Mouse (Mus musculus) G1E (cell line): ENCODE data around the gene Olfr516. TPM values are rescaled to one million over a fixed set of nuclear protein-coding genes. Genes with fewer than 3 reads are reported as not detected.
"Not testable (repeated sequence)": the region's sequence is repeated elsewhere in the genome, so short reads cannot be mapped to it uniquely, and the experiment has no call there.

Experiments
- ATAC-seq: 2 replicates; pipeline ENCODE4 v1.8.0; 2016; ENCODE audit warnings: mild to moderate bottlenecking; ENCODE audit not compliant: insufficient number of reproducible peaks, poor library complexity, low FRiP score, severe bottlenecking; ENCODE audit errors: extremely low read depth
- DNase-seq: peaks from one replicate; pipeline ENCODE4 v3.0.0; 2012; ENCODE audit warnings: low spot score
- H3K27me3 ChIP-seq: 2 replicates; pipeline ENCODE4 v1.6.1; 2012; ENCODE audit warnings: mild to moderate bottlenecking, low read length, inconsistent platforms; ENCODE audit not compliant: insufficient read depth
- H3K36me3 ChIP-seq: replicated peaks from 2 replicates; pipeline ENCODE3; 2012; ENCODE audit warnings: mild to moderate bottlenecking, inconsistent platforms
- H3K4me1 ChIP-seq: 2 replicates; pipeline ENCODE4 v1.6.1; 2012; ENCODE audit warnings: low read depth, low read length, inconsistent platforms, mixed read lengths; ENCODE audit not compliant: insufficient read depth
- H3K4me3 ChIP-seq: 2 replicates; pipeline ENCODE4 v1.5.1; 2012; ENCODE audit warnings: low read depth, mild to moderate bottlenecking, inconsistent platforms, low read length, moderate library complexity, mixed read lengths
- H3K9me3 ChIP-seq: replicated peaks from 2 replicates; pipeline ENCODE4 v1.6.1; 2012; ENCODE audit warnings: inconsistent platforms
- CTCF ChIP-seq: IDR thresholded peaks from 2 replicates; pipeline ENCODE4 v1.5.1; 2012; ENCODE audit warnings: low read depth, low read length, inconsistent platforms, mixed read lengths
- GATA1 ChIP-seq: IDR thresholded peaks from 2 replicates; pipeline ENCODE4 v1.6.1; 2012; ENCODE audit warnings: borderline replicate concordance, low read length, inconsistent platforms, mixed read lengths
- GATA2 ChIP-seq: IDR thresholded peaks from 2 replicates; pipeline ENCODE4 v1.6.1; 2012; ENCODE audit warnings: low read depth, low read length, inconsistent platforms, borderline replicate concordance
- POLR2AphosphoS5 ChIP-seq: IDR thresholded peaks from 2 replicates; pipeline ENCODE4 v1.6.1; 2012; ENCODE audit warnings: low read depth, low read length, inconsistent platforms; ENCODE audit not compliant: insufficient replicate concordance
- TAL1 ChIP-seq: conservative IDR thresholded peaks from 2 replicates; pipeline ENCODE4 v1.6.1; 2012; ENCODE audit warnings: low read depth, low read length, inconsistent platforms, mixed read lengths
- polyA plus RNA-seq: library from polyadenylated mRNA; stranded (reverse); fragments of >175 nt; gene quantifications from 2 replicates; pipeline ENCODE4 v1.2.3, GENCODE M21; 2012
- total RNA-seq, 2 experiments: library from RNA; stranded (forward) in 1 of 2; stranded (reverse) in 1 of 2; fragments of 200-1000 nt in 1 of 2; fragments of >200 nt in 1 of 2; fragmentation: Nextera tagmentation in 1 of 2; gene quantifications; 2 replicates each; pipeline ENCODE4 v1.2.3; 2014 to 2017

Olfr516 gene
- not detected in 2 replicates for total RNA-seq (2014; fragmentation: Nextera tagmentation)
- total RNA-seq (2017) = 0.05 and 0.12 TPM in 2 replicates
- polyA plus RNA-seq = not detected in 2 replicates

DNA sequence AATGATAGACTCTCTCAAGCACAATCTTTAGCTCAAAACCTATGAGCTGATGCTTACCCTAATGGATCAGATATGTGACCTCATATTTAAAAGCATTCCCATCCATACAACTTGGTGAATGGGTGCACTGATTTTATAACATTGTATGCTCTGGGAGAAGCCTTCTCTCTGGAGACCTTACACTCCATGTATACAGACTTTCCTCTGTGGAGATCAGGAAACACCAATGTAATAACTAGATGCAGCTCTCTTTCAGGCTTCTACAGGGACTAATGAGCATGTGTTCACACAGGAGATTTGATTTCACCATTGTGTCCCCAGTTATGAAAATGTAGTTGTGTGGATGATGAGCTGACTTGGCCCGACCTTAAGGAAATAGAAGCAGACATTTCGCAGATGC, at the start of gene Olfr516:
Olfr516 (minus strand) TSS at position 101 of the 400 bp plus-strand sequence.
- ATAC-seq (no peak), DNase-seq (no peak)
- no peak within 1 kb of the TSS for H3K4me3 ChIP-seq
- H3K9me3 ChIP-seq = no peaks in the 10 kb centered on the region
- H3K27me3 ChIP-seq = no peaks in the 10 kb centered on the region
- H3K36me3 ChIP-seq = no peaks in the 10 kb centered on the region
- no peak for TF ChIP-seq CTCF
- no peak for TF ChIP-seq POLR2AphosphoS5
- TF ChIP-seq TAL1 = no peak
- TF ChIP-seq GATA1 = no peak
- TF ChIP-seq GATA2 = no peak
- H3K4me1 ChIP-seq = no peaks in the 10 kb centered on the region

DNA sequence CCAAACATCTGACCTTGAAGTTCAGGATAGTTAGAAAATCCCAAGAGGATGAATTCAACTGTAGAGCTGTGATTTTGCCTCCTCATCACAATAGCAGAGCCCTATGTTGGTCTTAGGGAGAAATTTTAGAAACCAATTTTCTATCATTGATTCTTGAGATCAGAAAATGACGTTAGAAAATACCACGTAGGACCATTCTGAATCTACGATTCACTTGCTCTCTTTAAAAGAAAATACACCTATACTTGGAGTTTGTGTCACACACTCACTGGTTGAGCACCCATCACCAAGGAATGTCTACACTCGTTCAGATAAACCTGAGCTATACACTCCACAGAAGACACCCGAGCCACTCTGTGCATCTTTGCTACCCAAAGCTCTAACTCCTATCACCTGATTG, 44.0 kb upstream of the Olfr516 start, which contains the start of gene Olfr519:
Olfr519 (minus strand) TSS at position 101 of the 400 bp plus-strand sequence.
- Histone ChIP-seq H3K4me3 (no peak within 1 kb of the TSS), H3K4me1 (no peaks in the 10 kb centered on the region), H3K36me3 (no peaks in the 10 kb centered on the region), H3K9me3 (no peaks in the 10 kb centered on the region), H3K27me3 (no peaks in the 10 kb centered on the region)
- no peak for DNase-seq
- no peak for ATAC-seq
- no peak for TF ChIP-seq GATA1
- TF ChIP-seq GATA2 = no peak
- TF ChIP-seq CTCF = no peak
- no peak for TF ChIP-seq TAL1
- TF ChIP-seq POLR2AphosphoS5 = no peak

DNA sequence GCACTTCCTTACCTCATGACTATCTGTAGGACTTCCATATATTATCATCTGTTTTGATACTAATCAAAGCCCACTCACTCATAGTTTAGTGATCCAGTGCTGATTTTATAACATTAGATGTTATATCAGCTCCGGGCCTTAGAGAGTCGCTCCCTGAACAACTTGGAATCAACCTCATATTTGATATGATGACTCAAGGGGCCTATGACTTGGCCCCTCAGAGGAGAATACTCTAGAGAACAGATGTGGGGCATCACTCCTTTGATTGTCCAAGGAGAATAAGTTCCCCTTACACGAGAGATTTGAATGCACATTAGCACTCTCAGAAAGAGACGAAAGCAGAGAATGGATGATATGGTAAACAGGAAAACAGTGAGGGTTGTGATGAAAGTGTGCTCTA, 34.6 kb upstream of the Olfr516 start, which contains the start of gene Olfr518:
Olfr518 (minus strand) TSS at position 101 of the 400 bp plus-strand sequence.
- Histone ChIP-seq H3K36me3 (no peaks in the 10 kb centered on the region), H3K27me3 (0 out of 2 replicates have a peak, but pooled peaks cover 3% of the 10 kb centered on the region), H3K4me3 (no peak within 1 kb of the TSS), H3K9me3 (no peaks in the 10 kb centered on the region), H3K4me1 (no peaks in the 10 kb centered on the region)
- ATAC-seq (no peak), DNase-seq (no peak)
- no peak for TF ChIP-seq GATA2
- TF ChIP-seq POLR2AphosphoS5 = no peak
- no peak for TF ChIP-seq TAL1
- TF ChIP-seq GATA1 = no peak
- no peak for TF ChIP-seq CTCF

DNA sequence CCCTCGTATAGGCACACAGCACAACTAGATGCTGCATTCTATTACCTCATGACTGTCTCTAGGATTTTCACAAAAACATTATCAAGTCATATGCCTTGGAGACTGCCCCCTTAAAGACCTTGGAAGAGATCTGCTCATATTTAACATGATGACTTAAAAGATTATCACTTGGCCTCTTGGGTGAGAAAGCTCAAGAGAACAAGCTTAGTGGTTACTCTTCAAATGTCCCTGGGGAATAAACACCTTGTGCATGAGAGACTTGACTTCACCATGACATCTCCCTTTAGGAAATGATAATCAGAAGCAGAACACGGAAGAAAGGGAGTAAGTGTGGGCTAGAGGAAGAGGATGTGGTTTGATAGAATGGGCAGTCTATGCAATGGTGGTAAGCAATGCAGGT, 21.9 kb upstream of the Olfr516 start, which contains the start of gene Olfr517:
Olfr517 (minus strand) TSS at position 101 of the 400 bp plus-strand sequence.
- Histone ChIP-seq H3K36me3 (no peaks in the 10 kb centered on the region), H3K4me1 (no peaks in the 10 kb centered on the region), H3K4me3 (no peak within 1 kb of the TSS), H3K27me3 (no peaks in the 10 kb centered on the region), H3K9me3 (no peaks in the 10 kb centered on the region)
- TF ChIP-seq TAL1 (no peak), GATA1 (no peak), CTCF (no peak), GATA2 (no peak), POLR2AphosphoS5 (no peak)
- ATAC-seq = no peak
- no peak for DNase-seq

DNA sequence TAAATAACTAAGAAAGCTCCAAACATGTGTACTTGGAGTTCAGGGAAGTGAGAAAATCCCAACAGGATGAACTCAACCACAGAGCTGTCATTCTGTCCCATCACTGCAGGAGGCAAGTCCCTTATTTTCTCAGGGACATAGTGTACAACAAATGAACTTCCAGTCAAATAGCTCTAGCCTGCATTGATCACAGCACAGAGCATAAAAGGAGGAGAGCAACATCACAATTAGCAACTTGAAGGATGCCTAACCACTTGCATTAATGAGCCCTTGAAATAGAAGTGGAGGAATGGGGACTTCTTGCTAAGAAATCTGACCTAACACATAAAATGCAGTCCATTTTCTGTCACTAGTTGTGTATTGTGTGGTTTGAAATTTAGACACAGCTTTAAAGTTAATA, 24.4 kb downstream of the Olfr516 start, which contains the start of gene Olfr514:
Olfr514 (minus strand) TSS at position 101 of the 400 bp plus-strand sequence.
- no peak for TF ChIP-seq GATA2
- no peak for TF ChIP-seq CTCF
- no peak for TF ChIP-seq TAL1
- no peaks in the 10 kb centered on the region for H3K9me3 ChIP-seq
- no peaks in the 10 kb centered on the region for H3K36me3 ChIP-seq
- no peak within 1 kb of the TSS for H3K4me3 ChIP-seq
- DNase-seq = no peak
- H3K4me1 ChIP-seq = no peaks in the 10 kb centered on the region
- no peak for ATAC-seq
- no peaks in the 10 kb centered on the region for H3K27me3 ChIP-seq

DNA sequence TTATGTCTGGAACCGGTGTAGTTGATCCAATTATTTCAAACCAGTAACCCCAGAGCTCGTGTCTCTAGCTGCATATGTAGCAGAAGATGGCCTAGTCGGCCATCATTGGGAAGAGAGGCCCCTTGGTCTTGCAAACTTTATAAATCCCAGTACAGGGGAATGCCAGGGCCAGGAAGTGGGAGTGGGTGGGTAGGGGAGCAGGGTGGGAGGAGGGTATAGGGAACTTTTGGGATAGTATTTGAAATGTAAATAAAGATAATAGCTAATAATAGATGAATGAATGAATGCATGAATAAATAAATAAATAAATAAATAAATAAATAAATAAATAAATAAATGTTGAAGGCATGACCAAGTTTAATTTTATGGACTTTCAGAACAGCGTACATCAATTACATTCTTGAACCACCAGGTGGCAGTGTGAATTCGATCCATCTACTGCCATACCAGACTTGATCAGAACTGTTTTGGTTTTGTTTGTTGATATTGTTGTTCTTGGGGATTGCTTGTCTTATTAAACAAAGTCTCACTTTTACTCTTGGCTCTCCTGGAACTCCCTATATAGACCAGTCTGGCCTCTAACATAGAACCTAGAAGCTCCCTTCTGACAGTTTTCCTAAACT, 35.6 kb downstream of the Olfr516 start:
- ATAC-seq, H3K4me3 ChIP-seq: not testable (repeated sequence)

More for the DNA sequence above, 35.6 kb downstream of the Olfr516 start:
- not testable (repeated sequence) for H3K27me3 ChIP-seq, H3K4me1 ChIP-seq, H3K36me3 ChIP-seq, DNase-seq, H3K9me3 ChIP-seq
